Mouse (Mus musculus) hindbrain, embryonic 13.5 days (tissue): ENCODE results near the gene Tnfsf15. TPM values are rescaled to one million over a fixed set of nuclear protein-coding genes. Genes with fewer than 3 reads are reported as not detected.

Experiments used
- ATAC-seq: fragments of 200-750 bp; cut with Nextera tagmentation; 2 replicates; pipeline ENCODE4 v1.8.0; 2017; ENCODE audit warnings: moderate TSS enrichment; ENCODE audit not compliant: low FRiP score
- H3K27ac ChIP-seq: fragments of 300-500 bp; sonication (generic); 2 replicates; pipeline ENCODE4 v1.5.1; 2015; ENCODE audit warnings: inconsistent platforms, mild to moderate bottlenecking, moderate library complexity
- H3K27me3 ChIP-seq: fragments of 300-500 bp; sonication (generic); 2 replicates; pipeline ENCODE4 v1.6.1; 2015; ENCODE audit warnings: mild to moderate bottlenecking, inconsistent platforms
- H3K36me3 ChIP-seq: fragments of 300-500 bp; sonication (generic); 2 replicates; pipeline ENCODE4 v1.6.1; 2015; ENCODE audit warnings: mild to moderate bottlenecking, inconsistent platforms
- H3K4me1 ChIP-seq: fragments of 300-500 bp; sonication (generic); replicated peaks from 2 replicates; pipeline ENCODE4 v1.6.1; 2015; ENCODE audit warnings: inconsistent platforms
- H3K4me2 ChIP-seq: fragments of 300-500 bp; sonication (generic); 2 replicates; pipeline ENCODE4 v1.6.1; 2015; ENCODE audit warnings: inconsistent platforms, mild to moderate bottlenecking, moderate library complexity
- H3K4me3 ChIP-seq: fragments of 300-500 bp; sonication (generic); 2 replicates; pipeline ENCODE4 v1.5.1; 2015; ENCODE audit warnings: mild to moderate bottlenecking, inconsistent platforms
- H3K9ac ChIP-seq: fragments of 300-500 bp; sonication (generic); 2 replicates; pipeline ENCODE4 v1.6.1; 2015; ENCODE audit warnings: mild to moderate bottlenecking, inconsistent platforms
- H3K9me3 ChIP-seq: fragments of 300-500 bp; sonication (generic); 2 replicates; pipeline ENCODE4 v1.6.1; 2016; ENCODE audit warnings: inconsistent platforms
- WGBS: fragments of 180-500 bp; shearing (Covaris S2); methylation state at CpG from one replicate; pipeline ENCODE4 v1.1.7; 2015; 5-methylcytosine and 5-hydroxymethylcytosine counted together
- polyA plus RNA-seq: library from polyadenylated mRNA; unstranded; fragments of >200 nt; fragmentation: Nextera tagmentation; extraction: Ambion mirVana; gene quantifications from 2 replicates; pipeline ENCODE4 v1.2.1, GENCODE M21; 2015

The Tnfsf15 gene
- polyA plus RNA-seq, 1 experiment from 2014 or later, result not detected

GRCm38 (mm10) chr4:63757527-63758154, 12.7 kb upstream of the Tnfsf15 start:
- Histone ChIP-seq H3K27ac (no peak overlapping the region), H3K4me2 (no peak overlapping the region), H3K36me3 (no peaks in the 10 kb centered on the region), H3K9ac (no peak overlapping the region), H3K9me3 (no peaks in the 10 kb centered on the region), H3K4me3 (no peak overlapping the region), H3K4me1 (0 out of 2 replicates have a peak, but pooled peaks cover 4% of the 10 kb centered on the region), H3K27me3 (no peaks in the 10 kb centered on the region)
- WGBS, result 89% methylated on average over 6 of the region's 6 CpGs
- no peak for ATAC-seq

GRCm38 (mm10) chr4:63756072-63756471, 11.2 kb upstream of the Tnfsf15 start:
- WGBS, result 71% methylated on average over 2 of the region's 2 CpGs
- no peak overlapping the region for H3K4me3 ChIP-seq

GRCm38 (mm10) chr4:63754467-63755020, 9.6 kb upstream of the Tnfsf15 start:
- Histone ChIP-seq H3K36me3 (no peaks in the 10 kb centered on the region), H3K27ac (no peak overlapping the region), H3K4me1 (0 out of 2 replicates have a peak, but pooled peaks cover 4% of the 10 kb centered on the region), H3K4me2 (no peak overlapping the region), H3K9ac (no peak overlapping the region), H3K27me3 (no peaks in the 10 kb centered on the region), H3K4me3 (no peak overlapping the region), H3K9me3 (no peaks in the 10 kb centered on the region)
- 71% methylated on average over 9 of the region's 9 CpGs for WGBS
- no peak for ATAC-seq

More at GRCm38 (mm10) chr4:63756072-63756471, 11.2 kb upstream of the Tnfsf15 start:
- H3K36me3 ChIP-seq, result no peaks in the 10 kb centered on the region
- H3K27me3 ChIP-seq, result no peaks in the 10 kb centered on the region
- ATAC-seq, result no peak
- H3K9ac ChIP-seq, result no peak overlapping the region
- no peak overlapping the region for H3K4me2 ChIP-seq
- H3K4me1 ChIP-seq, result 0 out of 2 replicates have a peak, but pooled peaks cover 4% of the 10 kb centered on the region
- H3K27ac ChIP-seq, result no peak overlapping the region
- no peaks in the 10 kb centered on the region for H3K9me3 ChIP-seq

- Histone ChIP-seq H3K27me3 (no peaks in the 10 kb centered on the region), H3K4me2 (no peak overlapping the region), H3K9ac (no peak overlapping the region), H3K36me3 (no peaks in the 10 kb centered on the region), H3K27ac (no peak overlapping the region), H3K9me3 (no peaks in the 10 kb centered on the region), H3K4me1 (0 out of 2 replicates have a peak, but pooled peaks cover 4% of the 10 kb centered on the region), H3K4me3 (no peak overlapping the region)
- ATAC-seq, result no peak
- WGBS, result 84% methylated on average over 2 of the region's 2 CpGs
Measured at GRCm38 (mm10) chr4:63753855-63754254, 8.9 kb upstream of the Tnfsf15 start.

GRCm38 (mm10) chr4:63752687-63753523, 8.0 kb upstream of the Tnfsf15 start:
- Histone ChIP-seq H3K4me3 (no peak overlapping the region), H3K4me2 (no peak overlapping the region), H3K9me3 (no peaks in the 10 kb centered on the region), H3K4me1 (0 out of 2 replicates have a peak, but pooled peaks cover 4% of the 10 kb centered on the region), H3K27ac (no peak overlapping the region), H3K27me3 (no peaks in the 10 kb centered on the region), H3K36me3 (no peaks in the 10 kb centered on the region), H3K9ac (no peak overlapping the region)
- no peak for ATAC-seq
- WGBS, result 62% methylated on average over 16 of the region's 16 CpGs

GRCm38 (mm10) chr4:63748061-63748730, 3.3 kb upstream of the Tnfsf15 start:
- ATAC-seq, result no peak
- Histone ChIP-seq H3K9me3 (no peaks in the 10 kb centered on the region), H3K36me3 (no peaks in the 10 kb centered on the region), H3K9ac (no peak overlapping the region), H3K4me2 (no peak overlapping the region), H3K27ac (no peak overlapping the region), H3K4me3 (no peak overlapping the region), H3K27me3 (no peaks in the 10 kb centered on the region), H3K4me1 (peaks cover 9% of the 10 kb centered on the region; the same call in 1 of the 2 replicates)
- 68% methylated on average over 3 of the region's 3 CpGs for WGBS

GRCm38 (mm10) chr4:63745271-63745670, 358 bp upstream of the Tnfsf15 start:
- H3K9me3 ChIP-seq, result no peaks in the 10 kb centered on the region
- 78% methylated on average over 6 of the region's 6 CpGs for WGBS
- ATAC-seq, result no peak

GRCm38 (mm10) chr4:63743660-63744059, 1.3 kb downstream of the Tnfsf15 start:
- ATAC-seq, result no peak
- H3K4me1 ChIP-seq, result peaks cover 5% of the 10 kb centered on the region; the same call in 1 of the 2 replicates
- H3K27ac ChIP-seq, result no peak overlapping the region
- H3K9ac ChIP-seq, result no peak overlapping the region
- no peaks in the 10 kb centered on the region for H3K36me3 ChIP-seq
- 60% methylated on average over 1 of the region's 1 CpGs for WGBS
- no peaks in the 10 kb centered on the region for H3K27me3 ChIP-seq
- H3K4me3 ChIP-seq, result no peak overlapping the region
- H3K9me3 ChIP-seq, result no peaks in the 10 kb centered on the region
- H3K4me2 ChIP-seq, result no peak overlapping the region

More at GRCm38 (mm10) chr4:63745271-63745670, 358 bp upstream of the Tnfsf15 start:
- no peak overlapping the region for H3K9ac ChIP-seq
- no peak overlapping the region for H3K27ac ChIP-seq
- no peak overlapping the region for H3K4me2 ChIP-seq
- H3K4me1 ChIP-seq, result peaks cover 5% of the 10 kb centered on the region; the same call in 1 of the 2 replicates
- no peak overlapping the region for H3K4me3 ChIP-seq
- H3K27me3 ChIP-seq, result no peaks in the 10 kb centered on the region
- H3K36me3 ChIP-seq, result no peaks in the 10 kb centered on the region

- Histone ChIP-seq H3K36me3 (no peaks in the 10 kb centered on the region), H3K4me1 (peaks cover 5% of the 10 kb centered on the region; the same call in 1 of the 2 replicates), H3K27me3 (no peaks in the 10 kb centered on the region), H3K9ac (no peak overlapping the region), H3K4me2 (no peak overlapping the region), H3K4me3 (no peak overlapping the region), H3K27ac (no peak overlapping the region), H3K9me3 (no peaks in the 10 kb centered on the region)
- WGBS, result 84% methylated on average over 5 of the region's 5 CpGs
- ATAC-seq, result no peak
Measured at GRCm38 (mm10) chr4:63742763-63743371, 2.0 kb downstream of the Tnfsf15 start.

GRCm38 (mm10) chr4:63742101-63742500, 2.8 kb downstream of the Tnfsf15 start:
- Histone ChIP-seq H3K9ac (no peak overlapping the region), H3K36me3 (no peaks in the 10 kb centered on the region), H3K4me1 (peaks cover 5% of the 10 kb centered on the region; the same call in 1 of the 2 replicates), H3K4me2 (no peak overlapping the region), H3K9me3 (no peaks in the 10 kb centered on the region), H3K27me3 (no peaks in the 10 kb centered on the region), H3K27ac (no peak overlapping the region), H3K4me3 (no peak overlapping the region)
- ATAC-seq, result no peak
- 80% methylated on average over 7 of the region's 7 CpGs for WGBS

- 84% methylated on average over 4 of the region's 4 CpGs for WGBS
- no peak for ATAC-seq
- peaks cover 5% of the 10 kb centered on the region; the same call in 1 of the 2 replicates for H3K4me1 ChIP-seq
Measured at GRCm38 (mm10) chr4:63740761-63741160, 4.2 kb downstream of the Tnfsf15 start.

More at GRCm38 (mm10) chr4:63740761-63741160, 4.2 kb downstream of the Tnfsf15 start:
- Histone ChIP-seq H3K9me3 (no peaks in the 10 kb centered on the region), H3K27ac (no peak overlapping the region), H3K9ac (no peak overlapping the region), H3K36me3 (no peaks in the 10 kb centered on the region), H3K4me2 (no peak overlapping the region), H3K27me3 (no peaks in the 10 kb centered on the region), H3K4me3 (no peak overlapping the region)
